Mouse (Mus musculus) stomach, embryonic 14.5 days (tissue): Measurements from ENCODE around the gene Timp2. TPM values are rescaled to one million over a fixed set of nuclear protein-coding genes. Genes with fewer than 3 reads are reported as not detected.
A peak's percentile ranks its signal among the peaks of the same experiment; 100 is the strongest.

Source experiments
- ATAC-seq: fragments of 200-750 bp; cut with Nextera tagmentation; 2 replicates; pipeline ENCODE4 v1.8.0; 2017; ENCODE audit warnings: low read depth, moderate TSS enrichment; ENCODE audit not compliant: insufficient number of reproducible peaks, insufficient read depth, low FRiP score
- H3K27ac ChIP-seq: fragments of 300-500 bp; sonication (generic); 2 replicates; pipeline ENCODE4 v1.5.1; 2014; ENCODE audit warnings: mild to moderate bottlenecking, low read length, moderate library complexity, mixed read lengths
- H3K27me3 ChIP-seq: fragments of 300-500 bp; sonication (generic); 2 replicates; pipeline ENCODE4 v1.6.1; 2014; ENCODE audit warnings: low read length, control low read depth, mixed read lengths; ENCODE audit not compliant: control insufficient read depth, insufficient read depth
- H3K36me3 ChIP-seq: fragments of 300-500 bp; sonication (generic); 2 replicates; pipeline ENCODE4 v1.6.1; 2014; ENCODE audit warnings: mild to moderate bottlenecking, control low read depth, low read length, moderate library complexity, mixed read lengths; ENCODE audit not compliant: control insufficient read depth, insufficient read depth
- H3K4me1 ChIP-seq: fragments of 300-500 bp; sonication (generic); 2 replicates; pipeline ENCODE4 v1.6.1; 2014; ENCODE audit warnings: low read length, control low read depth, mixed read lengths; ENCODE audit not compliant: control insufficient read depth, insufficient read depth
- H3K4me2 ChIP-seq: fragments of 300-500 bp; sonication (generic); replicated peaks from 2 replicates; pipeline ENCODE4 v1.6.1; 2014; ENCODE audit warnings: low read depth, low read length, control low read depth
- H3K4me3 ChIP-seq: fragments of 300-500 bp; sonication (generic); 2 replicates; pipeline ENCODE4 v1.5.1; 2014; ENCODE audit warnings: low read depth, low read length, control low read depth
- H3K9ac ChIP-seq: fragments of 300-500 bp; sonication (generic); replicated peaks from 2 replicates; pipeline ENCODE4 v1.6.1; 2014; ENCODE audit warnings: low read depth, mild to moderate bottlenecking, control low read depth, low read length, moderate library complexity, mixed read lengths
- H3K9me3 ChIP-seq: fragments of 300-500 bp; sonication (generic); 2 replicates; pipeline ENCODE4 v1.6.1; 2016; ENCODE audit warnings: low read depth, low read length, control low read depth; ENCODE audit not compliant: control insufficient read depth
- WGBS: fragments of 180-500 bp; shearing (Covaris S2); extraction: QIAGEN DNeasy Blood & Tissue Kit; methylation state at CpG from one replicate; pipeline ENCODE4 v1.1.7; 2014; 5-methylcytosine and 5-hydroxymethylcytosine counted together
- polyA plus RNA-seq: library from polyadenylated mRNA; unstranded; fragments of >200 nt; fragmentation: Nextera tagmentation; extraction: Ambion mirVana; gene quantifications from 2 replicates; pipeline ENCODE4 v1.2.1, GENCODE M21; 2014

The Timp2 gene
- polyA plus RNA-seq, 1 experiment from 2014 or later, result 101 TPM

- H3K27me3 ChIP-seq, result no peaks in the 10 kb centered on the region
- no peak overlapping the region for H3K4me2 ChIP-seq
- ATAC-seq, result no peak
- H3K27ac ChIP-seq, result no peak overlapping the region; the same call in 1 of the 2 replicates
- H3K9ac ChIP-seq, result no peak overlapping the region
- H3K4me3 ChIP-seq, result no peak overlapping the region
- WGBS, result 58% methylated on average over 3 of the region's 3 CpGs
- H3K4me1 ChIP-seq, result peaks cover 33% of the 10 kb centered on the region
- H3K9me3 ChIP-seq, result no peaks in the 10 kb centered on the region
- H3K36me3 ChIP-seq, result no peaks in the 10 kb centered on the region
These were observed 10.6 kb upstream of the Timp2 start for GRCm38 (mm10) chr11:118366108-118366507.

- Histone ChIP-seq H3K4me2 (no peak overlapping the region), H3K27me3 (no peaks in the 10 kb centered on the region), H3K36me3 (no peaks in the 10 kb centered on the region), H3K27ac (peak overlapping the region; percentile 72; the same call in 1 of the 2 replicates), H3K4me1 (peaks cover 42% of the 10 kb centered on the region), H3K9ac (no peak overlapping the region), H3K9me3 (no peaks in the 10 kb centered on the region), H3K4me3 (no peak overlapping the region)
- WGBS, result 46% methylated on average over 7 of the region's 7 CpGs
- ATAC-seq, result peak; percentile 56; the same call in 1 of the 2 replicates
These were observed 9.6 kb upstream of the Timp2 start for GRCm38 (mm10) chr11:118365171-118365570.

DNA sequence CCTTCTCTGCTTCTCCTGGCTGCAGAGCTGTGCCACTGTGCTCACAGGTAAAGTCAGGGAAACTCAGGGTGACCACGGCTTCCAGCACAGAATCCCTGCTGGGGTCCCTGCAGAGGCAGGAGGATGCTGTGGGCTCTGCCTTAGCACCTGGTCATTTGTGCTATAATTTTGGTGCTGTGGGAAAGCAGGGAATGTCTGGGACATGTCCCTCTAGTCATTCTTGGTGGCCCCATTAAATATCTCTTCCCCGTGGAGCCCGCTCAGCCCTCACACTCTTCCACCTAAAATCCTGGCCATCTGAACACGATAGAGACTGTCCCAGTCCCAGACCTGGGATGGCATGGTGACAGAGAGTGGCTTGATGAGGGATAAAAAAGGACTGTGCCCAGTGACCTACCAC is 8.5 kb upstream of the Timp2 start:
- Histone ChIP-seq H3K4me3 (no peak overlapping the region), H3K4me1 (peaks cover 42% of the 10 kb centered on the region), H3K27me3 (no peaks in the 10 kb centered on the region), H3K9ac (no peak overlapping the region), H3K36me3 (no peaks in the 10 kb centered on the region), H3K9me3 (no peaks in the 10 kb centered on the region), H3K4me2 (no peak overlapping the region), H3K27ac (peak overlapping the region; percentile 69; the same call in 1 of the 2 replicates)
- ATAC-seq, result no peak
- 84% methylated on average over 4 of the region's 4 CpGs for WGBS

GRCm38 (mm10) chr11:118362971-118363518 is 7.5 kb upstream of the Timp2 start:
- Histone ChIP-seq H3K27me3 (no peaks in the 10 kb centered on the region), H3K27ac (peak overlapping the region; percentile 69), H3K4me2 (0 out of 2 replicates have a peak overlapping the region, but pooled peaks have one; percentile 11), H3K9me3 (no peaks in the 10 kb centered on the region), H3K9ac (no peak overlapping the region), H3K4me3 (no peak overlapping the region), H3K4me1 (peaks cover 42% of the 10 kb centered on the region), H3K36me3 (no peaks in the 10 kb centered on the region)
- WGBS, result 6% methylated on average over 8 of the region's 8 CpGs
- ATAC-seq, result peak; percentile 71; the same call in 1 of the 2 replicates

- H3K9me3 ChIP-seq, result no peaks in the 10 kb centered on the region
- WGBS, result 56% methylated on average over 1 of the region's 1 CpGs
- ATAC-seq, result no peak
- no peak overlapping the region for H3K4me2 ChIP-seq
- H3K4me3 ChIP-seq, result no peak overlapping the region
- H3K9ac ChIP-seq, result no peak overlapping the region
- no peaks in the 10 kb centered on the region for H3K27me3 ChIP-seq
- H3K27ac ChIP-seq, result peak overlapping the region; percentile 69; the same call in 1 of the 2 replicates
- no peaks in the 10 kb centered on the region for H3K36me3 ChIP-seq
- H3K4me1 ChIP-seq, result peaks cover 42% of the 10 kb centered on the region
These were observed 7.0 kb upstream of the Timp2 start for GRCm38 (mm10) chr11:118362501-118362900.

DNA sequence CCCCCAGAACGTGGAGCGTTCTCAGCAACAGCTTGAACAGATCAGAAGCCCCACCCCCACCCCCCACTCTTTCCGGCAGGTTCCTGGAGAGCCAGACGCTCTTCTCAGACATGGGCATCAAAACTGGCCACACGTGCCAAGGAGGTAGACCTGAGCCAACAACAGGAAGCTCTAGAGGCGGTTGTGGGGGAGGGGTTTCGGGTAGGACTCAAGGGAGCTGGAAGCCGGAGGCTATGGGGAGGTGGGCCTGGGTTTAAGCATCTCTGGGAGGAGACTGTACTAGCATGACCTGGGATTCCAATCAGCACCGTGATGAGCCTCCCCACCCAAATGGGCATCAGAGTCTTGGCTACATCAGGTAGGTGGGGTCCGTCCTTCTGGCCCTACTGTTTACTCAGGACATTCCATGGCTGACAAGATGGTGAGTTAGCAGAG is 5.4 kb upstream of the Timp2 start:
- Histone ChIP-seq H3K27me3 (no peaks in the 10 kb centered on the region), H3K9me3 (no peaks in the 10 kb centered on the region), H3K4me2 (no peak overlapping the region), H3K4me1 (peaks cover 41% of the 10 kb centered on the region), H3K4me3 (no peak overlapping the region), H3K9ac (no peak overlapping the region; the same call in 1 of the 2 replicates), H3K36me3 (no peaks in the 10 kb centered on the region), H3K27ac (no peak overlapping the region)
- 32% methylated on average over 10 of the region's 10 CpGs for WGBS
- ATAC-seq, result no peak

GRCm38 (mm10) chr11:118360491-118360890 is 5.0 kb upstream of the Timp2 start:
- H3K4me2 ChIP-seq, result no peak overlapping the region
- no peak overlapping the region; the same call in 1 of the 2 replicates for H3K9ac ChIP-seq
- H3K27me3 ChIP-seq, result no peaks in the 10 kb centered on the region
- peaks cover 42% of the 10 kb centered on the region for H3K4me1 ChIP-seq
- 0 out of 2 replicates have a peak overlapping the region, but pooled peaks have one; percentile 33 for H3K27ac ChIP-seq
- no peaks in the 10 kb centered on the region for H3K36me3 ChIP-seq
- H3K9me3 ChIP-seq, result no peaks in the 10 kb centered on the region
- H3K4me3 ChIP-seq, result no peak overlapping the region
- ATAC-seq, result no peak
- WGBS, result 55% methylated on average over 7 of the region's 7 CpGs

- Histone ChIP-seq H3K27ac (peak overlapping the region; percentile 91), H3K4me2 (peak overlapping the region; percentile 70), H3K9ac (peak overlapping the region; percentile 92), H3K4me1 (peaks cover 17% of the 10 kb centered on the region), H3K9me3 (no peaks in the 10 kb centered on the region), H3K4me3 (peak overlapping the region; percentile 79), H3K27me3 (no peaks in the 10 kb centered on the region), H3K36me3 (0 out of 2 replicates have a peak, but pooled peaks cover 4% of the 10 kb centered on the region)
- under 1% methylated on average over 43 of the region's 43 CpGs for WGBS
- ATAC-seq, result peak; percentile 92
These were observed 335 bp downstream of the Timp2 start for GRCm38 (mm10) chr11:118355205-118355604.
